Mouse (Mus musculus): ENCODE measurements around the gene Dnajc30. TPM values are rescaled to one million over a fixed set of nuclear protein-coding genes. Genes with fewer than 3 reads are reported as not detected.
"Not testable (repeated sequence)": the region's sequence is repeated elsewhere in the genome, so short reads cannot be mapped to it uniquely, and the experiment has no call there.

The Dnajc30 gene
- total RNA-seq, 4 experiments from 2014 or later, result 40.1 to 43.0 (median 42.0) TPM

GRCm38 (mm10) chr5:135064382-135064766, 372 bp downstream of the Dnajc30 start:
- no peak for DNase-seq (ENCODE audit: low spot score in 2 of 2)

DNA sequence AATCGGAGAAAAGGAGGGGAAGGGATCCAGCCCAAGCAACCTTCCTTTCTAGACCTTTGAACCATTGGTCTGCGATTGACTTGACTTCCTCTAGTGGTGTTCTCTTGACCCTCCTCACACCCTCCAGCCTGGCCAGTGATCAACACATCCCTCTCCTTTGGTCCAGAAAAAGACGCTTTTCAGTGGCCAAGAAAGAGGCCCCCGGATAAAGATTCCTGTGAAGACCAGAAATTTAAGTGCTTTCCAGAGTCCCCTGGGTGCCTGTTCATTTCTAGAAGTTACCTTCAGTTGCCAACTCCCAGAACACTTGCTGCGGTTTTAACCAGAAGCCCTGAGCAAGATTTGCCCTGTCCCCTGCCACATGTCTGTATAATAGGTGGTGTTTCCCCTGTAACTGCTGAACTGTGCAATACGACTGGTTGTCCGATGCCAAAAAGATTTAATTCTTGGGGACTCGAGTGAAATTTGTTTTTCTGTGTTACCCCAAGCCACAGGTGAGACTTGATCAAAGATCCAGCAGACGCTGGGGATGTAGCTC, 976 bp downstream of the Dnajc30 start, which contains the start of gene Bud23:
Bud23 (minus strand) TSS at position 51 of the 538 bp plus-strand sequence.
- DNase-seq (ENCODE audit: low spot score in 2 of 2), result not testable (repeated sequence)

DNA sequence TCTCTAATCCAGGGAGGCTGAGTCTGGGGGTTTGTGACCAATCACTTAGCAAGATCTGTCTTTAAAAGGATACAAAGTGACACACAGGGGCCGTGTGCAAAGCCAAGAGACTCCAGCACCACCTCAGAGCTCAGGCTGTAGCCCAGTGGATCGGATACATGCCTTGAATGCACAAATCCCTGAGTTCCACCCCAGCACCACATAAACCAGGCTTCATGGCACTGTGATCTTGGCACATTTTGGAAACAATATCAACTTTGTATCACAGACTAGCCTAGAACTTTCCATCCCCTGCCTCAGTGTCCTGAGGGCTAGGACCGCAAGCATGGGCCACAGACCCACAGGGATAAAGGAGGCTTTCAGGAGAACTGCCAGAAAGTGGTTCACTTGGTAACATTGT, 2.0 kb downstream of the Dnajc30 start:
- DNase-seq (ENCODE audit: low spot score in 2 of 2), result no peak

DNA sequence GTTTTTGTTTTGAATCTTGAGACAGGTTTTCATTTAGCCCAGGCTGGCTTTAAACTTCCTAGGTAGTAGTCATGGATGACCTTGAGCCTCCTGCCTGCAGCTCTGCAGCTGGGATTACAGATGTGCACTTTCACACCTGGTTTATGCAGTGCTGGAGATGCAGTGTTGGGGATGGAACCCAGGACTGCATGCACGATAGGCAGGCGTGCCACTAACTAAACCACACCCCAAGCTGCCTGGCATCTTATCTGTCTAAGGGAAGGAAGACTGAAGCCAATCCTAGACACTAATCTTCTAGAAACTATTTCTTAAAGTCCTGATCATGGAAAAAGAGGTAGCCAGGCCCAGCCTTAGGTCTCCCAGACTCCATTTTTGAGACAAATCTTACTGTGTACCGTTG, 6.4 kb downstream of the Dnajc30 start:
- no peak for DNase-seq (ENCODE audit: low spot score in 2 of 2)

DNA sequence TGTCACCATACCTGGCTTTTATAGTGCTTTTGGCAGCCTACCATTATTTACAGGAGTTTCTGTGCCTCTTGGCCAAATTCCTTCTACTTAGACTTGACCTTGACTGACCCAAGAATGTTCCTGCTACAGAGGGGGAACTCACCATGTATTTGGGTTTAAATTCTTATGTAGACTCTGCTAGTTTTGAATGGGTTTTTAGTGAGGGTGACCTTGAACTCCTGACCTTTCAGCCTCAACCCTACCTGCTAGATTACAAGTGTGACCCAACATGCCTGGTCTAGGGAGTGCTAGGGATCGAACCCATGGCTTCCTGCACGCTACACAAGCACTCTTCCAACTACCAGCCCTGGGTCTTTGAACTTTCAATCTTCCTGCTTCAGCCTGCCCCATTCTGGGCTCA, 8.1 kb downstream of the Dnajc30 start:
- no peak for DNase-seq (ENCODE audit: low spot score in 2 of 2)

- DNase-seq (ENCODE audit: low spot score in 2 of 2), result no peak
Measured at GRCm38 (mm10) chr5:135072720-135073119, 8.7 kb downstream of the Dnajc30 start.

- DNase-seq (ENCODE audit: low spot score in 2 of 2), result no peak
Measured at GRCm38 (mm10) chr5:135073349-135074150, 9.5 kb downstream of the Dnajc30 start.

DNA sequence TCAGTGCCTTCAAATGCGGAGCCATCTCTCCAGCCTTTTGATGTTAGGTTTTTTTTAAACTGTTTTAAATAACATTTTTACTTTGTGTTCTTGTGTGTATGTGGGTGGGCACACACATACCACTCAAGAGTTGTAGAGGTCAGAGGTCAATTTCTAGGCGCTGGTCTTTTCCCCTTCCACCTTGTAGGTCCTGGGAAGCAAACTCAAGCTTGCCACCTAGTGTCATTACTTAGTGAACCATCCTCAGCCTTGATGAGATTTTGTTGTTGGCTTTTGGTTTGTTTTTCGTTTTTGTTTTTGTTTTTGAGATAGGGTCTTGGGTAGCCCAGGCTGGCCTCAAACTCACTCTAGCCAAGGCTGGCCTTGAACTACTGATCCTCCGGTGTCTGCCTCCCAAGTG, 11.7 kb downstream of the Dnajc30 start:
- no peak for DNase-seq (ENCODE audit: low spot score in 2 of 2)

- DNase-seq (ENCODE audit: low spot score in 2 of 2), result no peak
Measured at GRCm38 (mm10) chr5:135076368-135076767, 12.4 kb downstream of the Dnajc30 start.

DNA sequence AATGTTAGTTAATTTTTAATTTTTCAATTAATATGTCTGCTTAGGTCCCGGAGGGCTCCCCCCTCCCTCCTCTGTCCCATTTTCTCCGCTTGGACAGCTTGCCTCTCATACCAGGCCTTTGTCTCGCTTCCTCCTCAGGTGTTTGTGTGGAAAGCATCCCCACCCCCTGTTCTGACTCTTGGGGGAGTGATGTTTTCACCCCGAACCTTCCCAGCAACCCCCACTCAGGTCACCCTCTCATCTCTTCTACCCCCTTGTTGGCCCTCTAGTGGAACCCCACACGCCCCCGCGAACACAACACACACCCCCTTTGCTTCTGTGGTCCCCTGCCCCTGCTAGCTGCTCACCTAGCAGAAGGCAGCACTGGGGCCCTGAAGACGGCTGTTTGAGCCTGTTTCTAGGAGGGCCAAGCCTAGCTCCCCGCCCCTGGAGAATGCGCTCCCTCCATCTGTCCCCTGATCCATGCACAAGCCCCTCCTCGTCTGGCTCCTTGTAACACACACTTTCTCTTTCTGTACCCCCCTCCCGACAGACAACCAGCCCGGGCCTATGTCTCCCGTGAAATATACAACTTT, 13.0 kb downstream of the Dnajc30 start:
- DNase-seq (ENCODE audit: low spot score in 2 of 2), result peak in 1 of 2 experiments; percentile 21

DNA sequence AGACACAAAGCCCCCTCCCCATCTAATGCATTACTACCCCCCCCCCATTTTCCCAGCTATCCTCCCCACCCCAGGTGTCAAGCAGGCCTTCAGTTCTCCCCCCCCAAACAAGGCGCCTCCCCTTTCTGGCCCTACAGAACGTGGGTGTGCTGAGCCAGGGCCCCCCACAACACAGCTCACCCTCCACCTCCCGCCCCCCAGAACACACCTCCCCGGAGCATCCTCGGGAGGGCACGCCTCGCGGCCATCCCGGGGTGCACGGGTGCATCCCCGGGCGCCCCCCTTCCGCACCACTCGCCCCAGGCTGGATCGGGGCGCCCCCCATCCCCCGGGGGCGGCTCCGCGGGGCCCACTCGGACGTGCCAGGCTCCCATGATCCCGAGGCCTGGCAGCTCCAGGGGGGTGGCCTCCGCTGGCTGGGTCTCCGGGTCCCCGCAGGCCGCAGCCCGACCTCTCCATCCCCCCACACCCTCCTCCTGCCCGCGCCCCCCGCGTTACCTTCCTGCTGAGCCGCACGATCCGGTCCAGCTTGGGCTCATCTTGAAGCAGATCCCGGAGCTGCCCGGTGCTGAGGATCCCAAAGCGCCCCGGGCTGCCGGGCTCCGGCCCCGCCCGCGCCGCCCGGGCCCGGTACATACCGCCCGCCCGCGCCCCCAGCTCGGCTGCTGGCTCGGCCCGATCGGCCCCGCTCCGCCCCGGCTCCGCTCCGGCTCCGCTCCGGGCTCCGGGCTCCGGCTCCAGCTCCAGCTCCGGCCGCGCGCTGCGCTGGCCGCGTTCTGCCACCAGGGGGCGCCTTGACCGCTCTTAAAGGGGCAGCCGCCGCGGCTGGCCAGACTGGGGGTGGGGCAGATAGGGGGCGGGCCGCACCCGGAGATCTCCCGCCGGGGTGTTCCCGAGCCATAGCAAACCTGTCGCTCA, 13.8 kb downstream of the Dnajc30 start, which contains the start of gene Vps37d:
Vps37d (minus strand) TSS at position 703 of the 918 bp plus-strand sequence.
- DNase-seq (ENCODE audit: low spot score in 2 of 2), result peak; percentile 78 to 95

DNA sequence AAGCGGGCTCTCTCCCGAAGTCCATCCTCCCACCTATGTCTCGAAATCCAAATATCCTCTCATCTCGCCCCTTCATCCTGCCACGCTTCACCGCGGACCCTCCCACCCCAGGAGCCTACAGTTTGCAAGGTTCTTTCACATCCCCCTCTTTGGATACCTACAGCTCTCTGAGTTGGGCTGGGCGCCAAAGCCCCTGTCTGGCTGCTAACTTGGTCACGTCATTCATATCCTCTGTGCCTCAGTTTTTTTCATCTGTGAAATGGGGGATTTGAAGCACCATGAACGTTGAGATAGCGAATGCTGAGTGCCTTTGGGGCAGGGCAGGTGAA, 14.4 kb downstream of the Dnajc30 start:
- peak in 1 of 2 experiments; percentile 47 for DNase-seq (ENCODE audit: low spot score in 2 of 2)

DNA sequence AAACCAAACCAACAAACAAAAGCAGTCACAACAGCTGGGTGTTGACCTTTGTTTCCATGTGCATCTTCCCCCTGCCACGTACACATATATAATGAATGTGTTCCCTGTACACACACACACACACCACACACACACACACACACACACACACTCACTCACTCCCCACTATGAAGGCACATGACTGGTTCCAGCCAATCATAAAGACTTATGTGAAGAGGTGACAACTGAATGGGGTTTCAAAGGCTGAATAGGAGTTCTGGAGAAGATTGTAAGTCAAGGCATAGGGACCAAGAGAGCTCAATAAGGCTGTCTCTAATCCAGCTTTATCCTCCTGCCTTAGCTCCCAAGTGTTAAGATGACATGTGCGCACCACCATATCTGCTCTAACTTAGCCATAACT, 15.6 kb downstream of the Dnajc30 start:
- DNase-seq (ENCODE audit: low spot score in 2 of 2), result no peak

GRCm38 (mm10) chr5:135080539-135080938, 16.5 kb downstream of the Dnajc30 start:
- DNase-seq (ENCODE audit: low spot score in 2 of 2), result no peak

DNA sequence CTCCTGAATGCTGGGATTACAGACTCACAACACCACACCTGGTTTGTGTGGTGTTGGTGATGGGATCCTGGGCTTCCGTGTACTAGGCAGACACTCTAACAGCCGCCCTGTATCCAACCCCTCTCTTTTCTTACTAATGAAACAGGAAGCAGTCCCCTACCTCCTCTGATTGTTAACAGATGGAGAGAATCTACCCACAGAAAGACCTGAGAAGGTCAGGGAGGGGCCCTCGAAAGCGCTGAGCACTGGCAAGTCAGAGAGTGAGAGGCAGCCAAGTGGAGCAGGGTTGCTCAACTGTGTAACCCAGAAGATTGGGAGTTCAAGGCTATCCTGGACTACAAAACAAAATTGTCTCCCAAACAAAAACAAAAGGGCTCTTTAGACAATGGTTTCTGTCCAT, 22.9 kb downstream of the Dnajc30 start:
- DNase-seq (ENCODE audit: low spot score in 2 of 2), result no peak

- DNase-seq (ENCODE audit: low spot score in 2 of 2), result no peak
Measured at GRCm38 (mm10) chr5:135089653-135090052, 25.7 kb downstream of the Dnajc30 start, which contains the start of gene Mlxipl. TSS of gene Mlxipl (plus strand) at chr5:135089890.

DNA sequence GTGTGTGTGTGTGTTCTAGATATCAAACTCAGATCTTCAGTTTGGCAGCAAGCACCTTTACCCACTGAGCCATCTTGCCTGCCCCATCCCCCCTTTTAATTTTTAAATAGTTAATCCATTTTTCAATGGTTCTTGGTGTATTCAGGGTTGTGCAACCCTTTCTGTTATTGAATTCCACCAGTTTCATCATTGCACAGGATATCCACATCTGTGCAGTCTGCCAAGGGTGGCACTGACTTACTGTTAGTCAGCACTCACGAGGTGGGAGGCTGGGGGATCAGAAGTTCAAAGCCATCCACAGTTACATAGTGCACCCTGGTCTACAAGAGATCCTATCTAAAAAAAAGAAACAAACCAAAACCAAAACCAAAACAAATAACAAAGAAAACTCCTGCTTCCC, 37.0 kb downstream of the Dnajc30 start:
- DNase-seq (ENCODE audit: low spot score in 2 of 2), result no peak

DNA sequence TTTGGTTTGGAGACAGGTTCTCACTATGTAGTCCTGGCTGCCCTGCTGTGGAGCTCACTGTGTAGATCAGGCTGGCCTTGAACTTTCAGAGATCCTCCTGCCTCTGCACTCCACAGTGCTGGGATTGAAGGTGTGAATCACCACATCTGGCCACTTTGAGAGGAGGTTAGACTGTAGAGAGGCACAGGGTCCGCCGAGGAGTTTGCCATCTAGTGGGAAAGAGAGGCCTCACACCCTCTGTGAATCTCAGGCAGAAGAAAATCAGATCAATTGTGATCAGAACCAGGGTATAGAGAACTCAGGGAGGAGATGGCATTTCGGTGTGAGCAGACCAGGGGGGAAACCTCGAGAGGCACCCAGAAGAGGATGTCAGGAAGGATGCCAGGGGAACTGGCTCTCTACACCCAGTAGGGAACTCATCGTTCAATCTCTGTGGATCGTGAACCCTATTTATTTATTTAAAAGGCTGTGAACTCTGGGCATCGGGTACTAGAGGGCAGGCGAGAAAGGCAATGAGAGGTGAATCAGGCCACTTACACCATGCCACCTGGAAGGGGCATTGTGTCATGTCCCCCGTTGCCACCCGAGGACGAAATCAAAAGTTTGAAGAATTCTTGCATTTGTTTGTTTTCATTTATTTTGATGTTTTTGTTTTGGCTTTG, 40.1 kb downstream of the Dnajc30 start:
- DNase-seq (ENCODE audit: low spot score in 2 of 2), result no peak

DNA sequence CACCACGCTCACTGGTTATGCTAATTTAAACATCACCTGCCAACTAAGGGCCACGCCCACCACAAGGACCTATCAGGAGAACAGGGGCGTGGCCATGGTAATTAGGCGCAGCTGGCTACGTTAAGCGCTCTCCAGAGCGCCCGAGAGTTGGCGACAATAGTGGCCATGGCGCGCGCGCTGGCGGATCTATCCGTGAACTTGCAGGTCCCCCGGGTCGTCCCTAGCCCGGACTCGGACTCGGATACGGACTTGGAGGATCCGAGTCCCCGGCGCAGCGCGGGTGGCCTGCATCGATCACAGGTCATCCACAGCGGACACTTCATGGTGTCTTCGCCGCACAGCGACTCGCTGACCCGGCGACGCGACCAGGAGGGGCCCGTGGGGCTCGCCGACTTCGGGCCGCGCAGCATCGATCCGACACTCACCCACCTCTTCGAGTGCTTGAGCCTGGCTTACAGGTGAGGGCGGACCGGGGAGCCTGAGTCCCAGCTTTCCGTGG, 42.8 kb downstream of the Dnajc30 start:
- DNase-seq (ENCODE audit: low spot score in 2 of 2), result peak in 1 of 2 experiments; percentile 56

Measured in left cerebral cortex, adult 8-10 months (tissue).